Mouse (Mus musculus) duodenum, adult 2 months (tissue): ENCODE measurements around the gene Trim15. TPM values are rescaled to one million over a fixed set of nuclear protein-coding genes. Genes with fewer than 3 reads are reported as not detected.

ENCODE experiments used
- polyA plus RNA-seq: library from polyadenylated mRNA; depleted of rRNA; stranded (reverse); fragments of >200 nt; gene quantifications from 2 replicates; pipeline ENCODE4 v1.2.3, GENCODE M21; 2012; ENCODE audit warnings: low replicate concordance; rRNA removed

The Trim15 gene
- polyA plus RNA-seq: 7.4 and 33.1 TPM in 2 replicates

DNA sequence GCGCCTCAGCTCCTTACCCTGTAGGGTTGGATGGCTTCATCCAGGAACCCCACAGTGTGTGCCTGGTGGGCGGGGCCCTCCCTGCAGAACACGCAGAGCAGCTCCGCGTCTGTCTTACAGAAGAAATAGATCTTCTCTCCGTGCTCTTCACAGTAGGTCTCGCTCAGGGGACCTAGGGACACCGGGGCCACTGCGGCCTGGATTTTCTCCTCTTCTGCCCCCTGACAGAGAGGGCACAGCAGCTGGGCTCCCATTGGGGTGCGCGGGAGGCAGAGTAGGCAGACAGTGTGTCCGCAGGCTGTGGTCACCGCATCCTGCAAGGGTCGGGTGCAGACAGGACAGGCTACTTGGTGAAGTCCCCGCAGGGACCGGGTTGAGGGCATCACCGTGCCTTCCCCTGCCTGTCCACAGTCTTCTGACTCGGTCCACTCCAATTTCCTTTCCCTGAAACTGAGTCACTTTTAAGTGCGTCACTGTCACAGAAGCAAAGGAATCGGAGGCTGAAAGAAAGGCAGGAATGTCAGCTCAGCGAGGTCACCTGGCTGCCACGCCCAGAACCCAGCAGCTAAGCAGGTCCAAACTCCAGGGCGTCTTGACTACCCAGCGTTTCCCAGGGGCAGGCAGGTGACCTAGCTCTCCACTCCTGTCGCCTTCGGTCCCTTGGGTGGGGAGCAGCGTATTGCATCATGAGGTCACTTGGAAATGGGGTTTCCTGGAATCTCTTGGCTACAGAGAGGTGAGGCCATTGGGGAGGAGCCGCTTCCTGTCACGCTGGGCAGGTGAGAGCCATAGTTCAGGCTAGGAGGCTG, at the start of gene Trim15:
TSS of gene Trim15 (minus strand) at position 492 of the 809 bp plus-strand sequence.

DNA sequence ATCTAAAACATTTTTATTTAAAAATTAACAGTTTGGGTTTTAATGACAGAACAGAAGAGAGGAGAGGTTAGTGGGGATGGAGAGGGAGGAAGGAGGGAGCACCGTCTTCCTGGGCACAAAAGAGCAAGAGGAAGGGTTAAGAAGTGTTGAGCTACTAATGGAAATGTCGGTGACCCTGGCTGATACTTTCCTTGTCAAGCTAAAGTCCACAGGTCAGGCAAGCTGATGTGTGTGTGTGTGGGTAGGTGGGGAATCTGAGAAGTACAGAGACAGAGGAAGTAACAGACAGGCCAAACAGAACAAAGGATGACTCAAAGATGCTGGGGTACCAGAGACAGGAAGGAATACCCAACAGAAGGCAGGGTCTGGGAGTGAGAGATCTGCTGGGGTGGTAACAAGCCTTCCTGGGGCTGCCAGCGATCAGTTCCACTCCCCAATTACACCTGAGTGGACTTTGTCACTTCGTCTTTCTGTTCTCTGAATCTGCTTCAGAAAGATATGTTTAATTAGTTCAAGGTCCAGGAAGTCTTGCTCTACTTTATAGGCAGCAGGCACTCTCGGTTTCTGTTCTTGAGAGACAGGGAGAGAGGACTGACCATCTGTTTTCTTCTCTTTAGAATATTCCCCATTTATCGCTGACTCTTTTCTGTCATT, 30.7 kb upstream of the Trim15 start, which contains the start of gene Trim31:
TSS of gene Trim31 (plus strand) at position 567 of the 654 bp plus-strand sequence.

DNA sequence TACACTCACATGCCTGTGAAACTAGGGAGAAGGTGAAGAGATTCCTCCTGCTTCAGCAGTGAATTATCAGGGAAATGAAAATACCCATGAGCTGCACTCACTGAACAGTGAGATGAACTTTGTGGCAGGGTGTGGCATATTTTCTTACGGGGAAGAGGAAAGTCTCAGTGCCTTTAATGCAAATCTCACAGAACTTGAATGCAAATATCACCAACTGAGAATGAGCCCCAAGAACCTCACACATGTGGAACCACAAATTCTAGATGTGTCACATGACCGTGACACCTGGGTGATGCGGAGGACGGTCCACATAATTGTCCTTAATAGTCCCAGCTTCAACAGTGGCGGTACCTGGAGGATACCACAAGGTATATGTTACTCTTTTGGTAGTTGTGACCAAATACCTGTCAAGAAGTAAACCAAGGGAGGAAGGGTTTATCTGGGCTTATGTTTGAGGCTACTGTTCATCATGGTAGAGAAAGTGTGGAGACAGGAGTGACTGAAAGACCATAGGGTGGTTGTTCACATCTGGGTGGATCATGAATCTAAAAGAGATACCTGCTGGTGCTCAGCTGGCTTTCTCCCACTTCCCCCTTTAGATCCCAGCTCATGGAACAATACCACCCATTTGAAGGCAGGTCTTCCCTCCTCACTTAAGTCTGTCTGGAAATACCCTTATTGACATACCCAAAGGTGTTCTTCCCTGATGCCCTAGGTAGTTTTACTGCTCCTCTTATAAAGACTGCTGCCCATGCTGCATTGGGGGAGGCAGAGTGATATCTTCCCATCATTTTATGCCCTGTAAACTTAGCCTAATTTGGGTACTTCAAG, 23.3 kb upstream of the Trim15 start, which contains the start of gene Trim40:
TSS of gene Trim40 (minus strand) at position 51 of the 831 bp plus-strand sequence.

DNA sequence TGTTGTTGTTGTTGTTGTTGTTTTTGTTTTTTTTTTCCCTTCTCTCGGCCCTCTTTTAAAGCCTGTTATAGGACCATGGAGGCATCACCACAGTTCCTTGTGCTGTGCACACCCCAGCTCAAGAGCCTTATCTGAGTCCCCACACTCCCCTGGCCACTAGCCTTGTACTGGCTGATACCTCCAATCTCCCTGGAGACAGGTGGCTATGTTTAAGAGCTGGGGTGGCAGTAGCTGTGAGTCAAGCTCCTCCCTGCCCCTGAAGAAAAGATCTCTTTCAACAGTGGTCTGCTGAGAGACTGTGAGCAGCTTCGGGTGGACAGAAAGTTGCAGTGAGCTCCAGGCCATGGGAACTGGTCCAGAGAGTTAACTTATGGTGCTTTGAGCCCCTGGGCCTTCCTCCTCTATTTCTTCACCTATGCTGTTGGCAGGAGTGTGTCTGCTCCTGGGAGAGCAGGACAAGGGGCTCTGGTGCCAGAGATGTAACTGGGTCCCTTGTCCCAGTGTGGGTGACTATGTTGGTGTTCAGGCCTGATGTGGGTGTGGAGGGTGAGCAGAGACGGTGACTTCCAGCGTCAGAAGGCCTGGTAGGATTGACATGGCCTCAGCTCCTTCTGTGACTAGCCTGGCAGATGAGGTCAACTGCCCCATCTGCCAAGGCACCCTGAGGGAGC, 2.4 kb upstream of the Trim15 start, which contains the start of gene Trim10:
TSS of gene Trim10 (plus strand) at position 291 of the 671 bp plus-strand sequence.

DNA sequence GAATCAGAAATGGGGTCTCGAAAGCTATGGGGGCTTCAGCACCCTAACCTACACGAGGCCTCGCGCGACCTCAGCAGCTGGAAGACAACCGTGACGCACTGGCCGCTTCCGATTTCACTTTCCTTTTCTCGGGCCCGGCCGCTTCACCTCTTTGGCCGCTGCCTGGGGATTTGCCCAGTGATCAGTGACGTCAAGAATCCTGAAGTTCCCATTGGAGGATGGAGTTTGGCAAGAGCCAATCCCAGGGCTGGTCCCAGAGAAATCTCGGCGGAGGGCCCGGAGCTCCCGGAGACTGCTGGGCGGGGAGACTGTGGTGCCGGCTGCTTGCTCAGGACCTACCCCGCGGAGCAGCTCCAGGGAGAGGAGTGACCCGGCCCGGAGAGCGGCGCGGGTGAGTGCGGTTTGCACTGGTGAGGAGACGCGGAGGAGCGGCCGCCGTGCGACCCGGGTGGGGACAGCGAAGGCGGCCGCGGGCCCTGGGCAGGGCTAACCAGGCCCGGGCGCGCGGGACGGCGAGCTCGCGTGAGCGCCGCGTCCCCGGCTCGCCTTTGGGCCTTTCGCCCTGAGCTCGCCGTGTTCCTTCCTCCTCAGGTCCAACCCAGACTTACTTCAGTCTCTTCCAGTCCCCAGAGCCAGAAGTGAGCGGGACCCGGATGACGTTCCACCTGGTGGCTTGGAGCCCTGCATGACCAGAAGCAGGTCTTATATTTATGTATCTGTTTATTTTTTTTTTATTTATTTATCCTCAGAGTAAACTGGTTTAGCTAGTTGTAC, 29.9 kb downstream of the Trim15 start, which contains the start of gene Trim26:
TSS of gene Trim26 (plus strand) at position 261 of the 774 bp plus-strand sequence.

DNA sequence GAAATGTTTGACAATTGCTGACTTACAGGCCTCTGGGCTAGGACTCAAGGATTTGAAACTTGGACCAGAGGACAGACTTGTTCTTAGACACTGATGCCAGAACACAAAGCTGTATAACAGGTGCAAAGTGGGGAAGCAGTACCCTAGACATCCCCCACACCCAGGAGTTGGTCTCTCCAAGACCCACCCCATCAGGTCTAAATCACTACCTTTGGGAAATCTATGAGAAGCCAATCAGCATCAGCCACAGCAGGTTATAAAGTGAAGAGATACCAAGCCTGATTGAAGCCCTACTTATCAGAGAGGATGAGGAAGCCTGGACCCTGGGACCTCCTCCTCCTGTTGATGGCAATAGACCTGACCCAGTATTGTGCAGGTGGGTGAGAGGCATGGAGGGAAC, 55.1 kb downstream of the Trim15 start, which contains the start of gene H2-M10.6:
TSS of gene H2-M10.6 (plus strand) at position 301 of the 400 bp plus-strand sequence.

Other genes starting within 250 kb of the Trim15 start
- 0.09 TPM in 1 of 2 replicates, not detected in the other for gene H2-M9, start 224.5 kb downstream of the Trim15 start, polyA plus RNA-seq
- gene H2-M1, start 195.0 kb downstream of the Trim15 start, polyA plus RNA-seq: not detected in 2 replicates
- gene H2-M10.5, start 94.3 kb downstream of the Trim15 start, polyA plus RNA-seq: not detected in 2 replicates
- not detected in 2 replicates for gene H2-M10.6, start 55.0 kb downstream of the Trim15 start, polyA plus RNA-seq
- 26.0 and 26.5 TPM in 2 replicates for gene Trim26, start 30.1 kb downstream of the Trim15 start, polyA plus RNA-seq
- 0.05 TPM in 1 of 2 replicates, not detected in the other for gene Trim10, start 2.4 kb upstream of the Trim15 start, polyA plus RNA-seq
- 15.0 and 31.3 TPM in 2 replicates for gene Trim40, start 22.9 kb upstream of the Trim15 start, polyA plus RNA-seq
- gene Trim31, start 30.9 kb upstream of the Trim15 start, polyA plus RNA-seq: 26.5 and 31.2 TPM in 2 replicates
- 4.6 and 6.2 TPM in 2 replicates for gene Rnf39, start 75.7 kb upstream of the Trim15 start, polyA plus RNA-seq
- gene Ppp1r11, start 84.5 kb upstream of the Trim15 start, polyA plus RNA-seq: 21.9 and 27.9 TPM in 2 replicates
- gene Znrd1, start 91.3 kb upstream of the Trim15 start, polyA plus RNA-seq: 16.1 and 17.6 TPM in 2 replicates
- gene Znrd1as, start 91.4 kb upstream of the Trim15 start, polyA plus RNA-seq: 0.25 and 0.28 TPM in 2 replicates
- not detected in 2 replicates for gene 2410137M14Rik, start 114.0 kb upstream of the Trim15 start, polyA plus RNA-seq
- gene H2-M5, start 122.3 kb upstream of the Trim15 start, polyA plus RNA-seq: 0.19 TPM in 1 of 2 replicates, not detected in the other
- gene Zfp57, start 134.0 kb upstream of the Trim15 start, polyA plus RNA-seq: 0.64 and 1.1 TPM in 2 replicates
- not detected in 2 replicates for gene Mog, start 156.2 kb upstream of the Trim15 start, polyA plus RNA-seq
- 5.3 and 11.2 TPM in 2 replicates for gene Gabbr1, start 178.8 kb upstream of the Trim15 start, polyA plus RNA-seq
- gene Olfr90, start 221.3 kb upstream of the Trim15 start, polyA plus RNA-seq: not detected in 2 replicates
- not detected in 2 replicates for gene Olfr91, start 231.1 kb upstream of the Trim15 start, polyA plus RNA-seq